Mouse (Mus musculus): Measurements from ENCODE around the gene Meiob. TPM values are rescaled to one million over a fixed set of nuclear protein-coding genes. Genes with fewer than 3 reads are reported as not detected.

The Meiob gene
- polyA plus RNA-seq, 1 experiment from 2014 or later, result not detected

- Histone ChIP-seq H3K9me3 (replicated peaks) (no peaks in the 10 kb centered on the region), H3K27me3 (peaks cover 18% of the 10 kb centered on the region), H3K36me3 (no peaks in the 10 kb centered on the region), H3K4me2 (no peak within 1 kb of the TSS), H3K27ac (no peak within 1 kb of the TSS), H3K9ac (no peak within 1 kb of the TSS), H3K4me3 (replicated peaks) (no peak within 1 kb of the TSS), H3K4me1 (no peaks in the 10 kb centered on the region)
- 66% methylated on average over 8 of the region's 8 CpGs for WGBS
- ATAC-seq (replicated peaks; ENCODE audit: low FRiP score), result no peak
These were observed 35.8 kb downstream of the Meiob start, which contains the start of gene Hagh for GRCm38 (mm10) chr17:24839842-24840241. TSS of gene Hagh (plus strand) at chr17:24840143.

GRCm38 (mm10) chr17:24840341-24840740, 36.3 kb downstream of the Meiob start:
- Histone ChIP-seq H3K27ac (no peak overlapping the region), H3K4me3 (replicated peaks) (no peak overlapping the region), H3K27me3 (peaks cover 23% of the 10 kb centered on the region), H3K9ac (no peak overlapping the region), H3K4me1 (no peaks in the 10 kb centered on the region), H3K9me3 (replicated peaks) (no peaks in the 10 kb centered on the region), H3K36me3 (no peaks in the 10 kb centered on the region), H3K4me2 (no peak overlapping the region)
- ATAC-seq (replicated peaks; ENCODE audit: low FRiP score), result no peak
- WGBS, result 54% methylated on average over 5 of the region's 5 CpGs

DNA sequence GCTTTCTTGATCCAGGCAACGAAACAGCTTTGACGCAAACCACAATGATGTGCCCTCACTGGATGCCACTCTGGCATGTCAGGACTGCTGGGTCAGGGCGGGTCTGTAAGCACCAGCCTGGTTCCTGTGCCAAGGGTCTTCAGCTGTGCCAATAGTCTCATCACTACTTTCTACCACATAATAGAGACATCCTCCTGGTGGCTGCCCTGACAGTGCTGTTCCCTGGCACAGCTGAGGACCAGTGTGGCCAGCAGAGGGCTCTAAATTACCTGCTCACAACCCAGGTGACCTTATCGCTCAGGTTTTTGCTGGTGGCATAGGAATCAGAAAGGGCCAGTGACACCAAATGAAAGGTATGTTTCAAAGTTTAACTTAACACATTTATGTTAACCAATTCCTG, 37.0 kb downstream of the Meiob start:
- H3K27ac ChIP-seq, result no peak overlapping the region
- H3K36me3 ChIP-seq, result no peaks in the 10 kb centered on the region
- ATAC-seq (replicated peaks; ENCODE audit: low FRiP score), result no peak
- no peaks in the 10 kb centered on the region for H3K9me3 ChIP-seq (replicated peaks)
- H3K9ac ChIP-seq, result no peak overlapping the region
- no peak overlapping the region for H3K4me3 ChIP-seq (replicated peaks)
- H3K4me1 ChIP-seq, result no peaks in the 10 kb centered on the region
- H3K27me3 ChIP-seq, result peaks cover 21% of the 10 kb centered on the region
- H3K4me2 ChIP-seq, result no peak overlapping the region
- WGBS, result 56% methylated on average over 4 of the region's 4 CpGs

- Histone ChIP-seq H3K27me3 (peaks cover 21% of the 10 kb centered on the region), H3K27ac (no peak overlapping the region), H3K4me3 (replicated peaks) (no peak overlapping the region), H3K4me2 (no peak overlapping the region), H3K9me3 (replicated peaks) (no peaks in the 10 kb centered on the region), H3K36me3 (no peaks in the 10 kb centered on the region), H3K4me1 (no peaks in the 10 kb centered on the region), H3K9ac (no peak overlapping the region)
- WGBS, result 60% methylated on average over 2 of the region's 2 CpGs
- ATAC-seq (replicated peaks; ENCODE audit: low FRiP score), result no peak
These were observed 38.5 kb downstream of the Meiob start for GRCm38 (mm10) chr17:24842631-24843030.

GRCm38 (mm10) chr17:24844525-24844924, 40.4 kb downstream of the Meiob start:
- ATAC-seq (replicated peaks; ENCODE audit: low FRiP score), result no peak
- 16% methylated on average over 9 of the region's 9 CpGs for whole genome bisulfite sequencing
- H3K4me2 ChIP-seq, result no peak overlapping the region
- no peaks in the 10 kb centered on the region for H3K36me3 ChIP-seq
- H3K27me3 ChIP-seq, result peaks cover 21% of the 10 kb centered on the region
- H3K9me3 ChIP-seq (replicated peaks), result no peaks in the 10 kb centered on the region
- H3K27ac ChIP-seq, result no peak overlapping the region
- H3K9ac ChIP-seq, result 0 out of 2 replicates have a peak overlapping the region, but pooled peaks have one; percentile 3
- no peak overlapping the region for H3K4me3 ChIP-seq (replicated peaks)
- H3K4me1 ChIP-seq, result peaks cover 7% of the 10 kb centered on the region

DNA sequence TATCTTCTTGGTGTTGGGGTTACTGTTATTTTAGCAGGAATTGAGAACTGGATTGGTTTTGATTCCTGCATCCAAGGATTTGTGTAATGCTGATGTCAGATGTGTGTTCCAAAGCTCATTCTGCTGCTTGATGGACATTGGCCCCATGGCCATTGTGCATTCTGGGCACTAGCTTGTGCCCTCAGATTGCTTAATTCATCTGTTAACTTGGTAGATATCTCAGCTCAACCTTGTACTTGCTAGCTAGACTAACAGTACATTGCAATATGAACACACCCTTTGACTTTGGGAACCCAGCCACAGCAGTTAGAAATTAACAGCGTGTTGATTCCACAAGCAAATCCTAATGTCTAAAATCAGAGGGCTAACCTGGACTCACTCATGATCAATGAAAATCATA, 43.3 kb downstream of the Meiob start:
- H3K27me3 ChIP-seq, result peaks cover 25% of the 10 kb centered on the region
- no peaks in the 10 kb centered on the region for H3K9me3 ChIP-seq (replicated peaks)
- no peak overlapping the region for H3K4me3 ChIP-seq (replicated peaks)
- no peak overlapping the region for H3K9ac ChIP-seq
- H3K4me1 ChIP-seq, result peaks cover 19% of the 10 kb centered on the region
- H3K27ac ChIP-seq, result no peak overlapping the region
- no peak for ATAC-seq (replicated peaks; ENCODE audit: low FRiP score)
- 91% methylated on average over 1 of the region's 1 CpGs for WGBS
- no peak overlapping the region for H3K4me2 ChIP-seq
- no peaks in the 10 kb centered on the region for H3K36me3 ChIP-seq

DNA sequence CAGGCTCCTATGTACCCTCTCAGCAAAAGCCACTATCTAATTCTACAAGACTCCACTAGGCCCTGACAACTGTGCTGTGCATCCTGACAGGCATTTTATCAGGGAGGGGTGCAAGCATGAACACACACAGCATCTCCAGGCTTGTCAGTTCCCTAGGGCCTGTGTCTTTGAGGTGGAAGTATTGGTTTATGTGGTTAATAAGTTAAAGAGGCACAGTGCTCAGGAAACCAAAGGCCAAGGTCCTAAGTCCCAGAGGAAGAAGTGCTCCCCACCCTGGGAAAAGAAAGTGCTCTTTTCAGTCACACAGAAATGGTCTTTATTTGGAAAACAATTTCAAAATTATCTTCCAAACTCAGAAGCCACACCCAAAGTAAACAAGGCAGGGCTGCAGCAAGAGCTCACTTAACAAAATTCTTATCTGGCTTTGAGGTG, 44.5 kb downstream of the Meiob start:
- Histone ChIP-seq H3K4me1 (peaks cover 19% of the 10 kb centered on the region), H3K9me3 (replicated peaks) (no peaks in the 10 kb centered on the region), H3K27me3 (peaks cover 21% of the 10 kb centered on the region), H3K27ac (peak overlapping the region; percentile 99), H3K4me3 (replicated peaks) (peak overlapping the region; percentile 87), H3K9ac (peak overlapping the region; percentile 1; the same call in 1 of the 2 replicates), H3K36me3 (peaks cover 9% of the 10 kb centered on the region), H3K4me2 (peak overlapping the region; percentile 93)
- no peak for ATAC-seq (replicated peaks; ENCODE audit: low FRiP score)

GRCm38 (mm10) chr17:24849733-24850064, 45.6 kb downstream of the Meiob start:
- Histone ChIP-seq H3K9ac (peak overlapping the region; percentile 83), H3K27me3 (peaks cover 13% of the 10 kb centered on the region), H3K9me3 (replicated peaks) (no peaks in the 10 kb centered on the region), H3K4me3 (replicated peaks) (peak overlapping the region; percentile 87), H3K36me3 (peaks cover 19% of the 10 kb centered on the region), H3K4me1 (peaks cover 19% of the 10 kb centered on the region), H3K4me2 (peak overlapping the region; percentile 93), H3K27ac (peak overlapping the region; percentile 99)
- ATAC-seq (replicated peaks; ENCODE audit: low FRiP score), result peak; percentile 61
- under 1% methylated on average over 21 of the region's 21 CpGs for WGBS

- Histone ChIP-seq H3K36me3 (peaks cover 24% of the 10 kb centered on the region), H3K27me3 (peaks cover 8% of the 10 kb centered on the region; the same call in 1 of the 2 replicates), H3K27ac (peak within 1 kb of the TSS; percentile 99), H3K9ac (peak within 1 kb of the TSS; percentile 83), H3K4me2 (peak within 1 kb of the TSS; percentile 93), H3K9me3 (replicated peaks) (no peaks in the 10 kb centered on the region), H3K4me1 (peaks cover 19% of the 10 kb centered on the region), H3K4me3 (replicated peaks) (peak within 1 kb of the TSS; percentile 87)
- 0% methylated on average over 58 of the region's 58 CpGs for whole genome bisulfite sequencing
- peak; percentile 99 for ATAC-seq (replicated peaks; ENCODE audit: low FRiP score)
These were observed 46.1 kb downstream of the Meiob start, which contains the start of gene Fahd1 for GRCm38 (mm10) chr17:24850065-24850772. TSS of gene Fahd1 (minus strand) at chr17:24850364.

DNA sequence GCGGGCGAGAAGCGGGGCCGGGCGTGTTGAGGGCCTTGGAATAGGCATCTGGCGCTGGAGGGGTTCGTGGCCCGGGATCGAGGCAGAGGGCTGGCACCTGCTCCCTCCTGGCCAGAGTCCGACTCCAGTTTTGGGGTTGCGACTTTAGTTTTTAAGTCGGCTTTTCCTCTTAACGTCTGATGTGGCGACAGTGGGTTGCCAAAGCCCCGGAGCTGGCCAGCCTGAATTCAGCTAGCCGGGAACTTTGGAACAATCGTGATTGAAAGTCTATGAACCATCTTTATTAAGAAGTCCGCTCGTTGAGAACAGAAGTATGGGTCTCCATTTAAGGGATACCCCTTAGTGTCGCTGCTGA, 46.7 kb downstream of the Meiob start:
- peaks cover 5% of the 10 kb centered on the region; the same call in 1 of the 2 replicates for H3K27me3 ChIP-seq
- peak overlapping the region; percentile 93 for H3K4me2 ChIP-seq
- H3K27ac ChIP-seq, result peak overlapping the region; percentile 99
- peak overlapping the region; percentile 87 for H3K4me3 ChIP-seq (replicated peaks)
- no peaks in the 10 kb centered on the region for H3K9me3 ChIP-seq (replicated peaks)
- H3K9ac ChIP-seq, result peak overlapping the region; percentile 68
- ATAC-seq (replicated peaks; ENCODE audit: low FRiP score), result no peak
- under 1% methylated on average over 20 of the region's 20 CpGs for WGBS
- peaks cover 19% of the 10 kb centered on the region for H3K4me1 ChIP-seq
- H3K36me3 ChIP-seq, result peaks cover 30% of the 10 kb centered on the region

DNA sequence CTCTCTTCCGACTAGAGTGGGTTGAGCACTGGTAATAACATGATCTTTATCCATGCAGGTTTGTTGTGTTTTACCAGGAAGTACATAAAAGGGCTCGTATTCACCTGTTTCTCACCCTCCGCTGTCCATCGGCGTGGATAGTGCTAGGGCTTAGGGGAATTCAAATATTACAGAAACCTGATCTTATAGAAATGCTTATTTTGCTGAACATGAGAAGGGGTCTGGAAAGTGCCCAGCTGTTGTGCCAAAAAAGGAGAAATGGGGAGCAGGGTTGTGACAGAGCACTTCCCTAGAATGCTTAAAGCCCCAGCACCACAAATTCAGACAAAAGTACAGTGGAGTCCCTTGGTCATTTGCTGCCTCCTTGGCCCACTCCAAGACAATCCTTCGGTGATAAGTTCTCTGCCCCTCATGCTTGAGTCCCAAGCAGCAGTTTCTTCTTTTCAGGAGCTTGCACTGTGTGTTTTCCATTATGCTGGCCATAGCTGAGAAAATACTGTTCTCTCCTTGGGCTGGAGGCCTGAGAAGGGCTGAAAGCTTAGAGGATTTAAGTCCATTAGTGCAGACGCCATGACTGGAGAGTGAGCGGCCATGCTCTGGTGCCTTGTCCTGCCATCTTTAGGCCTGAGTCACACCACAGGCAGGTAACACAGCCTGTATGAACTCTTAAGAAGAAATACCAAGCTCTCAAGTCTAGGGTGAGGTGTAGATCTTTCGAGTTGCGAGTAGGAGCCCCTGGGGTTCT, 47.5 kb downstream of the Meiob start:
- peak overlapping the region; percentile 68; the same call in 1 of the 2 replicates for H3K9ac ChIP-seq
- H3K4me2 ChIP-seq, result peak overlapping the region; percentile 93

DNA sequence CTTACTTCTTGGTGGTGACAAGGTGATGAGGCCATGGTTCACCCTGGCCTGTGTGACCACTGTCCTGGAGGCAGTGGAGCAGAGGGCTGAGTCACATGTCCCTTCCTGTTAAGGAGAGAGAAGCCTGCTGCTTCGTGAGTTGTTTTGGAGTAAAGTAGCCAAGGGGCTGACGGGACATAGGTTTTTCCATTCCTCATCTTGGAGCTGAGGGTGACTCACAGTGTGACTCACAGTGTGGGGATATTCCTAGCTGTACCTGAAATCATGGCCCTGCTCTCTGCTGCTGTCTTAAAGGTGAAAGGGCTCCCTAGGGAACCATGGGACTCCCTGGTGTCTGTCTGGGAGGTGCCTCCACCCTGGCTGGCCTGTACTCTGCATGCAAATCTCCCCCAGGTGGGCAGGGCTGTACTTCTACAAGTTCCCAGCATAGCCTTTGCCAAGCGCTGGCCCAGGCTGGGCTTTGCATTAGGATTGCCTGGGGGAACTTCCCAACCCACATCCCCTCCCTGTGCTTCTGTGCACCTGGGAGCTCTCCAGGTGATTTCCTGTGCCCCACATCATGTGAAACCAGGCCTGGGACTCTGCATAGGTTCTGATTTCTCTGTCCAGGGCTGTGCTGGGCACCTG, 51.9 kb downstream of the Meiob start:
- WGBS, result 85% methylated on average over 3 of the region's 3 CpGs
- Histone ChIP-seq H3K27me3 (peaks cover 5% of the 10 kb centered on the region; the same call in 1 of the 2 replicates), H3K27ac (no peak overlapping the region), H3K9ac (no peak overlapping the region), H3K4me2 (no peak overlapping the region), H3K4me1 (peaks cover 9% of the 10 kb centered on the region), H3K9me3 (replicated peaks) (no peaks in the 10 kb centered on the region), H3K36me3 (peaks cover 70% of the 10 kb centered on the region), H3K4me3 (replicated peaks) (no peak overlapping the region)
- no peak for ATAC-seq (replicated peaks; ENCODE audit: low FRiP score)

More for the DNA sequence above, 47.5 kb downstream of the Meiob start:
- Histone ChIP-seq H3K4me1 (peaks cover 19% of the 10 kb centered on the region), H3K27me3 (peaks cover 5% of the 10 kb centered on the region; the same call in 1 of the 2 replicates), H3K27ac (no peak overlapping the region), H3K36me3 (peaks cover 38% of the 10 kb centered on the region), H3K4me3 (replicated peaks) (peak overlapping the region; percentile 87), H3K9me3 (replicated peaks) (no peaks in the 10 kb centered on the region)
- ATAC-seq (replicated peaks; ENCODE audit: low FRiP score), result no peak
- 65% methylated on average over 10 of the region's 10 CpGs for WGBS
